Mouse (Mus musculus) midbrain, embryonic 15.5 days (tissue): ENCODE results near the gene Galnt2. TPM values are rescaled to one million over a fixed set of nuclear protein-coding genes. Genes with fewer than 3 reads are reported as not detected.

Experiments
- ATAC-seq: fragments of 200-750 bp; cut with Nextera tagmentation; replicated peaks from 2 replicates; pipeline ENCODE4 v1.8.0; 2017; ENCODE audit warnings: moderate TSS enrichment
- H3K27ac ChIP-seq: fragments of 300-500 bp; sonication (generic); 2 replicates; pipeline ENCODE4 v1.5.1; 2015; ENCODE audit warnings: mild to moderate bottlenecking, inconsistent platforms
- H3K27me3 ChIP-seq: fragments of 300-500 bp; sonication (generic); replicated peaks from 2 replicates; pipeline ENCODE4 v1.6.1; 2015; ENCODE audit warnings: inconsistent platforms
- H3K36me3 ChIP-seq: fragments of 300-500 bp; sonication (generic); replicated peaks from 2 replicates; pipeline ENCODE4 v1.6.1; 2015; ENCODE audit warnings: inconsistent platforms
- H3K4me1 ChIP-seq: fragments of 300-500 bp; sonication (generic); 2 replicates; pipeline ENCODE4 v1.6.1; 2015; ENCODE audit warnings: inconsistent platforms
- H3K4me2 ChIP-seq: fragments of 300-500 bp; sonication (generic); 2 replicates; pipeline ENCODE4 v1.6.1; 2015; ENCODE audit warnings: inconsistent platforms, mild to moderate bottlenecking, moderate library complexity
- H3K4me3 ChIP-seq: fragments of 300-500 bp; sonication (generic); 2 replicates; pipeline ENCODE4 v1.5.1; 2015; ENCODE audit warnings: mild to moderate bottlenecking, inconsistent platforms
- H3K9ac ChIP-seq: fragments of 300-500 bp; sonication (generic); 2 replicates; pipeline ENCODE4 v1.6.1; 2015; ENCODE audit warnings: mild to moderate bottlenecking, inconsistent platforms
- H3K9me3 ChIP-seq: fragments of 300-500 bp; sonication (generic); 2 replicates; pipeline ENCODE4 v1.6.1; 2016; ENCODE audit warnings: inconsistent platforms
- WGBS: fragments of 180-500 bp; shearing (Covaris S2); methylation state at CpG from one replicate; pipeline ENCODE4 v1.1.7; 2015; ENCODE audit warnings: mixed read lengths; 5-methylcytosine and 5-hydroxymethylcytosine counted together
- polyA plus RNA-seq: library from polyadenylated mRNA; unstranded; fragments of >200 nt; fragmentation: Nextera tagmentation; extraction: Ambion mirVana; gene quantifications from 2 replicates; pipeline ENCODE4 v1.2.1, GENCODE M21; 2015

Galnt2 gene
- polyA plus RNA-seq, 1 experiment from 2014 or later = 67.4 TPM

- no peaks in the 10 kb centered on the region for H3K9me3 ChIP-seq
- WGBS = 61% methylated on average over 7 of the region's 7 CpGs
- H3K4me1 ChIP-seq = peaks cover 85% of the 10 kb centered on the region
These were observed 28.7 kb downstream of the Galnt2 start for GRCm38 (mm10) chr8:124259925-124260324.

GRCm38 (mm10) chr8:124260371-124260770, 29.2 kb downstream of the Galnt2 start:
- H3K9ac ChIP-seq = no peak overlapping the region
- no peak for ATAC-seq
- H3K4me1 ChIP-seq = peaks cover 88% of the 10 kb centered on the region
- H3K4me2 ChIP-seq = no peak overlapping the region
- H3K27ac ChIP-seq = no peak overlapping the region
- no peaks in the 10 kb centered on the region for H3K27me3 ChIP-seq
- WGBS = 54% methylated on average over 12 of the region's 12 CpGs
- no peaks in the 10 kb centered on the region for H3K9me3 ChIP-seq
- H3K36me3 ChIP-seq = no peaks in the 10 kb centered on the region
- H3K4me3 ChIP-seq = no peak overlapping the region

More at GRCm38 (mm10) chr8:124259925-124260324, 28.7 kb downstream of the Galnt2 start:
- no peak for ATAC-seq
- Histone ChIP-seq H3K36me3 (no peaks in the 10 kb centered on the region), H3K9ac (no peak overlapping the region), H3K27ac (no peak overlapping the region), H3K4me3 (no peak overlapping the region), H3K4me2 (no peak overlapping the region), H3K27me3 (no peaks in the 10 kb centered on the region)

- no peaks in the 10 kb centered on the region for H3K9me3 ChIP-seq
- H3K4me2 ChIP-seq = no peak overlapping the region
- WGBS = 26% methylated on average over 9 of the region's 9 CpGs
- no peak overlapping the region for H3K4me3 ChIP-seq
- H3K9ac ChIP-seq = no peak overlapping the region
- H3K36me3 ChIP-seq = no peaks in the 10 kb centered on the region
- H3K27ac ChIP-seq = peak overlapping the region; percentile 72
- no peaks in the 10 kb centered on the region for H3K27me3 ChIP-seq
- no peak for ATAC-seq
- H3K4me1 ChIP-seq = peaks cover 65% of the 10 kb centered on the region
These were observed 31.9 kb downstream of the Galnt2 start for GRCm38 (mm10) chr8:124263058-124263457.

GRCm38 (mm10) chr8:124264032-124264431, 32.8 kb downstream of the Galnt2 start:
- Histone ChIP-seq H3K36me3 (no peaks in the 10 kb centered on the region), H3K4me3 (no peak overlapping the region), H3K27me3 (no peaks in the 10 kb centered on the region), H3K27ac (peak overlapping the region; percentile 72), H3K4me2 (no peak overlapping the region), H3K9me3 (no peaks in the 10 kb centered on the region), H3K4me1 (peaks cover 56% of the 10 kb centered on the region), H3K9ac (no peak overlapping the region)
- no peak for ATAC-seq
- 75% methylated on average over 8 of the region's 8 CpGs for WGBS

GRCm38 (mm10) chr8:124264671-124265070, 33.5 kb downstream of the Galnt2 start:
- no peak overlapping the region for H3K9ac ChIP-seq

GRCm38 (mm10) chr8:124265130-124265529, 33.9 kb downstream of the Galnt2 start:
- no peaks in the 10 kb centered on the region for H3K36me3 ChIP-seq
- H3K27ac ChIP-seq = no peak overlapping the region
- H3K4me2 ChIP-seq = no peak overlapping the region
- no peak overlapping the region for H3K4me3 ChIP-seq
- no peaks in the 10 kb centered on the region for H3K9me3 ChIP-seq
- no peak overlapping the region for H3K9ac ChIP-seq
- ATAC-seq = no peak
- H3K4me1 ChIP-seq = peaks cover 52% of the 10 kb centered on the region
- no peaks in the 10 kb centered on the region for H3K27me3 ChIP-seq
- 99% methylated on average over 2 of the region's 2 CpGs for WGBS

More at GRCm38 (mm10) chr8:124264671-124265070, 33.5 kb downstream of the Galnt2 start:
- H3K27me3 ChIP-seq = no peaks in the 10 kb centered on the region
- no peak for ATAC-seq
- peaks cover 55% of the 10 kb centered on the region for H3K4me1 ChIP-seq
- 87% methylated on average over 12 of the region's 12 CpGs for WGBS
- H3K27ac ChIP-seq = no peak overlapping the region
- no peaks in the 10 kb centered on the region for H3K9me3 ChIP-seq
- no peak overlapping the region for H3K4me2 ChIP-seq
- H3K36me3 ChIP-seq = no peaks in the 10 kb centered on the region
- H3K4me3 ChIP-seq = no peak overlapping the region

GRCm38 (mm10) chr8:124265798-124266197, 34.6 kb downstream of the Galnt2 start:
- 90% methylated on average over 8 of the region's 8 CpGs for WGBS
- Histone ChIP-seq H3K4me2 (no peak overlapping the region), H3K9ac (no peak overlapping the region), H3K4me3 (no peak overlapping the region), H3K9me3 (no peaks in the 10 kb centered on the region), H3K27ac (no peak overlapping the region), H3K4me1 (peaks cover 51% of the 10 kb centered on the region), H3K36me3 (no peaks in the 10 kb centered on the region), H3K27me3 (no peaks in the 10 kb centered on the region)
- ATAC-seq = no peak

- ATAC-seq = no peak
- Histone ChIP-seq H3K9ac (no peak overlapping the region), H3K4me2 (no peak overlapping the region), H3K4me3 (no peak overlapping the region), H3K9me3 (no peaks in the 10 kb centered on the region), H3K27me3 (no peaks in the 10 kb centered on the region), H3K27ac (no peak overlapping the region), H3K36me3 (no peaks in the 10 kb centered on the region), H3K4me1 (peaks cover 39% of the 10 kb centered on the region)
- WGBS = 88% methylated on average over 4 of the region's 4 CpGs
These were observed 36.0 kb downstream of the Galnt2 start for GRCm38 (mm10) chr8:124267206-124267605.

GRCm38 (mm10) chr8:124270504-124270903, 39.3 kb downstream of the Galnt2 start:
- H3K4me1 ChIP-seq = peaks cover 20% of the 10 kb centered on the region
- H3K27me3 ChIP-seq = no peaks in the 10 kb centered on the region
- WGBS = 91% methylated on average over 6 of the region's 6 CpGs
- no peak overlapping the region for H3K9ac ChIP-seq
- H3K4me3 ChIP-seq = no peak overlapping the region
- H3K9me3 ChIP-seq = no peaks in the 10 kb centered on the region
- ATAC-seq = no peak
- H3K27ac ChIP-seq = no peak overlapping the region
- no peak overlapping the region for H3K4me2 ChIP-seq
- H3K36me3 ChIP-seq = no peaks in the 10 kb centered on the region

- Histone ChIP-seq H3K36me3 (no peaks in the 10 kb centered on the region), H3K27me3 (no peaks in the 10 kb centered on the region), H3K4me1 (peaks cover 21% of the 10 kb centered on the region), H3K27ac (no peak overlapping the region), H3K9ac (no peak overlapping the region), H3K4me3 (no peak overlapping the region), H3K9me3 (no peaks in the 10 kb centered on the region), H3K4me2 (no peak overlapping the region)
- 87% methylated on average over 11 of the region's 11 CpGs for WGBS
- ATAC-seq = no peak
These were observed 39.7 kb downstream of the Galnt2 start for GRCm38 (mm10) chr8:124270904-124271303.

GRCm38 (mm10) chr8:124271518-124271917, 40.3 kb downstream of the Galnt2 start:
- no peak for ATAC-seq
- Histone ChIP-seq H3K36me3 (no peaks in the 10 kb centered on the region), H3K4me2 (no peak overlapping the region), H3K4me3 (no peak overlapping the region), H3K27ac (no peak overlapping the region), H3K9me3 (no peaks in the 10 kb centered on the region), H3K4me1 (peaks cover 21% of the 10 kb centered on the region), H3K27me3 (no peaks in the 10 kb centered on the region), H3K9ac (no peak overlapping the region)
- WGBS = 89% methylated on average over 12 of the region's 12 CpGs

GRCm38 (mm10) chr8:124272792-124273191, 41.6 kb downstream of the Galnt2 start:
- H3K9ac ChIP-seq = no peak overlapping the region
- 59% methylated on average over 3 of the region's 3 CpGs for WGBS
- no peaks in the 10 kb centered on the region for H3K27me3 ChIP-seq
- no peaks in the 10 kb centered on the region for H3K36me3 ChIP-seq
- no peak overlapping the region for H3K27ac ChIP-seq
- H3K4me1 ChIP-seq = peaks cover 26% of the 10 kb centered on the region
- ATAC-seq = no peak; the same call in 1 of the 2 replicates
- no peaks in the 10 kb centered on the region for H3K9me3 ChIP-seq
- no peak overlapping the region for H3K4me3 ChIP-seq
- H3K4me2 ChIP-seq = no peak overlapping the region

GRCm38 (mm10) chr8:124273606-124274218, 42.5 kb downstream of the Galnt2 start:
- Histone ChIP-seq H3K4me3 (no peak overlapping the region), H3K4me1 (peaks cover 32% of the 10 kb centered on the region), H3K27me3 (no peaks in the 10 kb centered on the region), H3K9me3 (no peaks in the 10 kb centered on the region), H3K36me3 (no peaks in the 10 kb centered on the region), H3K9ac (no peak overlapping the region), H3K4me2 (no peak overlapping the region), H3K27ac (no peak overlapping the region)
- 61% methylated on average over 8 of the region's 8 CpGs for WGBS
- ATAC-seq = no peak
